Mouse (Mus musculus) layer of hippocampus, adult 8-10 months (tissue): ENCODE data around the gene Snx10. TPM values are rescaled to one million over a fixed set of nuclear protein-coding genes. Genes with fewer than 3 reads are reported as not detected.
"Not testable (repeated sequence)": the region's sequence is repeated elsewhere in the genome, so short reads cannot be mapped to it uniquely, and the experiment has no call there.

Experiments
- DNase-seq, 2 experiments: peaks; one replicate each; pipeline ENCODE4 v3.0.0; 2022; ENCODE audit warnings: low spot score in 2 of 2
- total RNA-seq, 4 experiments: library from RNA; stranded (reverse); gene quantifications; 2 replicates each; pipeline ENCODE4 v1.2.4; 2022

Gene Snx10
- total RNA-seq: 100 to 1,000 TPM in 3 of 4 experiments, 10 to 100 TPM in 1; 95.0 to 117 (median 110) TPM

GRCm38 (mm10) chr6:51523807-51524320, at the start of gene Snx10:
Snx10 (plus strand) TSS chr6:51523901.
- peak in 1 of 2 experiments; percentile 51 for DNase-seq

GRCm38 (mm10) chr6:51479136-51479731, 44.5 kb upstream of the Snx10 start:
- no peak for DNase-seq

- no peak for DNase-seq
Observed at GRCm38 (mm10) chr6:51481548-51481947, 42.2 kb upstream of the Snx10 start.

- no peak for DNase-seq
Observed at GRCm38 (mm10) chr6:51483861-51484260, 39.8 kb upstream of the Snx10 start.

GRCm38 (mm10) chr6:51484556-51484955, 39.1 kb upstream of the Snx10 start:
- not testable (repeated sequence) for DNase-seq

GRCm38 (mm10) chr6:51485646-51486045, 38.1 kb upstream of the Snx10 start:
- no peak for DNase-seq

- no peak for DNase-seq
Observed at GRCm38 (mm10) chr6:51486076-51486710, 37.5 kb upstream of the Snx10 start.

- no peak for DNase-seq
Observed at GRCm38 (mm10) chr6:51486731-51487130, 37.0 kb upstream of the Snx10 start.

GRCm38 (mm10) chr6:51489787-51490186, 33.9 kb upstream of the Snx10 start:
- no peak for DNase-seq

GRCm38 (mm10) chr6:51497321-51498111, 26.2 kb upstream of the Snx10 start:
- DNase-seq: no peak

GRCm38 (mm10) chr6:51505671-51506070, 18.0 kb upstream of the Snx10 start:
- no peak for DNase-seq

- DNase-seq: no peak
Observed at GRCm38 (mm10) chr6:51507556-51507955, 16.1 kb upstream of the Snx10 start.

- peak; percentile 51 to 71 for DNase-seq
Observed at GRCm38 (mm10) chr6:51508750-51509648, 14.7 kb upstream of the Snx10 start.

- peak in 1 of 2 experiments; percentile 10 for DNase-seq
Observed at GRCm38 (mm10) chr6:51510094-51510493, 13.6 kb upstream of the Snx10 start.

- no peak for DNase-seq
Observed at GRCm38 (mm10) chr6:51510946-51511345, 12.8 kb upstream of the Snx10 start.

- no peak for DNase-seq
Observed at GRCm38 (mm10) chr6:51513745-51514144, 10.0 kb upstream of the Snx10 start.

- DNase-seq: no peak
Observed at GRCm38 (mm10) chr6:51514860-51515259, 8.8 kb upstream of the Snx10 start.

- DNase-seq: no peak
Observed at GRCm38 (mm10) chr6:51523310-51523709, 391 bp upstream of the Snx10 start.

GRCm38 (mm10) chr6:51524321-51524931, 725 bp downstream of the Snx10 start:
- peak; percentile 21 to 30 for DNase-seq

- no peak for DNase-seq
Observed at GRCm38 (mm10) chr6:51525001-51525400, 1.3 kb downstream of the Snx10 start.

GRCm38 (mm10) chr6:51529457-51529856, 5.8 kb downstream of the Snx10 start:
- DNase-seq: no peak
